Mouse (Mus musculus) testis, adult 2 months (tissue): ENCODE measurements around the gene Uggt1.

ENCODE experiments used
- CTCF ChIP-seq: fragments of 200-500 bp; IDR thresholded peaks from 2 replicates; pipeline ENCODE4 v1.5.1; 2012; ENCODE audit warnings: low read depth, mild to moderate bottlenecking, inconsistent platforms, low read length, moderate library complexity; ENCODE audit not compliant: control insufficient read depth, insufficient read depth, insufficient replicate concordance
- POLR2A ChIP-seq: fragments of 200-500 bp; IDR thresholded peaks from 2 replicates; pipeline ENCODE4 v1.6.1; 2012; ENCODE audit warnings: low read depth, mild to moderate bottlenecking, inconsistent platforms, low read length, moderate library complexity; ENCODE audit not compliant: control insufficient read depth

DNA sequence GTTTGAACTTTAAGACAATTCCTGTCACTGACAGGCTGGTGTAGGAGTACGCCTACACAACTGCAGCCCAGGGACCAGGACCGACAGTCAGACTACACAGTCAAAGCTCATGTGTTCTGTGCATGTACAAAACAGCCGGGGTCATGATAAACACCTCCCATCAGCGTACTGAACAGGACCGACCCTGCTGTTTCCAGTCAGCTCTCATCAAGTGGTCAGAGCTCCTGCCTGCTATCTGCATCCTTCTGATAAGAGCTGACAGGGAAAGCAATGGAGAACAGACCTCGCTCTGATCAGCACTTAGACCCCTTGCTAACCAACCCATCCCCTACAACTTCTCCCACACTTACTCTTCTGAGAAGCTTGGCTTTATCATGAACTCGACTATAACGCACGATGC, 83.3 kb downstream of the Uggt1 start:
- TF ChIP-seq POLR2A (no peak), CTCF (no peak)
